Mouse (Mus musculus): ENCODE data around the gene Exoc5.
"Not testable (repeated sequence)": the region's sequence is repeated elsewhere in the genome, so short reads cannot be mapped to it uniquely, and the experiment has no call there.

The Exoc5 gene

GRCm38 (mm10) chr14:49066274-49066823 lies at the start of gene Exoc5:
Gene Exoc5 (minus strand): TSS chr14:49066653.
- in situ Hi-C loops (cut with MboI, MseI): loop anchor here (10.0 kb wide), 1 partner anchor 108 kb away; the partner anchor contains the start of gene Naa30

GRCm38 (mm10) chr14:49091755-49092154 lies 25.3 kb upstream of the Exoc5 start:
- in situ Hi-C loops (cut with MboI, MseI): not testable (repeated sequence)

- in situ Hi-C loops (cut with MboI, MseI): no loop called here
Measured at GRCm38 (mm10) chr14:49091277-49091676, 24.8 kb upstream of the Exoc5 start.

GRCm38 (mm10) chr14:49090102-49090501 lies 23.6 kb upstream of the Exoc5 start:
- in situ Hi-C loops (cut with MboI, MseI): no loop called here

- in situ Hi-C loops (cut with MboI, MseI): no loop called here
Measured at GRCm38 (mm10) chr14:49089461-49090058, 23.1 kb upstream of the Exoc5 start.

GRCm38 (mm10) chr14:49088155-49089048 lies 21.9 kb upstream of the Exoc5 start:
- in situ Hi-C loops (cut with MboI, MseI): no loop called here

GRCm38 (mm10) chr14:49086522-49086921 lies 20.1 kb upstream of the Exoc5 start:
- in situ Hi-C loops (cut with MboI, MseI): no loop called here

GRCm38 (mm10) chr14:49078820-49079219 lies 12.4 kb upstream of the Exoc5 start:
- in situ Hi-C loops (cut with MboI, MseI): no loop called here

- in situ Hi-C loops (cut with MboI, MseI): no loop called here
Measured at GRCm38 (mm10) chr14:49074361-49074760, 7.9 kb upstream of the Exoc5 start.

GRCm38 (mm10) chr14:49073896-49074295 lies 7.4 kb upstream of the Exoc5 start:
- in situ Hi-C loops (cut with MboI, MseI): no loop called here

- in situ Hi-C loops (cut with MboI, MseI): no loop called here
Measured at GRCm38 (mm10) chr14:49072837-49073236, 6.4 kb upstream of the Exoc5 start.

- in situ Hi-C loops (cut with MboI, MseI): loop anchor here (10.0 kb wide), 1 partner anchor 109 kb away; the partner anchor contains the start of gene Naa30
Measured at GRCm38 (mm10) chr14:49065529-49066273, 752 bp downstream of the Exoc5 start, which contains the start of gene Ap5m1. Gene Ap5m1 (plus strand): TSS chr14:49066097.

GRCm38 (mm10) chr14:49063838-49064237 lies 2.6 kb downstream of the Exoc5 start:
- in situ Hi-C loops (cut with MboI, MseI): loop anchor here (10.0 kb wide), 1 partner anchor 111 kb away; the partner anchor contains the start of gene Naa30

GRCm38 (mm10) chr14:49049492-49049891 lies 17.0 kb downstream of the Exoc5 start:
- in situ Hi-C loops (cut with MboI, MseI): loop anchor here (25.0 kb wide), 1 partner anchor 1763 kb away; the partner anchor contains the start of genes Ccnb1ip1 and Parp2

GRCm38 (mm10) chr14:49045610-49046009 lies 20.8 kb downstream of the Exoc5 start:
- in situ Hi-C loops (cut with MboI, MseI): loop anchor here (25.0 kb wide), 1 partner anchor 1767 kb away; the partner anchor contains the start of genes Ccnb1ip1 and Parp2

GRCm38 (mm10) chr14:49028991-49029390 lies 37.5 kb downstream of the Exoc5 start:
- in situ Hi-C loops (cut with MboI, MseI): loop anchor here (25.0 kb wide), 1 partner anchor 1783 kb away; the partner anchor contains the start of genes Ccnb1ip1 and Parp2

GRCm38 (mm10) chr14:49027779-49028368 lies 38.6 kb downstream of the Exoc5 start:
- in situ Hi-C loops (cut with MboI, MseI): loop anchor here (25.0 kb wide), 1 partner anchor 1784 kb away; the partner anchor contains the start of genes Ccnb1ip1 and Parp2

- in situ Hi-C loops (cut with MboI, MseI): loop anchor here (25.0 kb wide), 1 partner anchor 1785 kb away; the partner anchor contains the start of genes Ccnb1ip1 and Parp2
Measured at GRCm38 (mm10) chr14:49027040-49027778, 39.2 kb downstream of the Exoc5 start.

GRCm38 (mm10) chr14:49019765-49020164 lies 46.7 kb downstream of the Exoc5 start:
- in situ Hi-C loops (cut with MboI, MseI): no loop called here

Data from regulatory T cell (primary cell).